Mouse (Mus musculus) thymus, adult 2 months (tissue): ENCODE results near the gene D430041D05Rik.

Source experiments
- CTCF ChIP-seq: fragments of 200-500 bp; IDR thresholded peaks from 2 replicates; pipeline ENCODE4 v1.5.1; 2012; ENCODE audit warnings: mild to moderate bottlenecking, control low read depth, low read length, moderate library complexity, borderline replicate concordance; ENCODE audit not compliant: control insufficient read depth, poor library complexity, insufficient read depth; ENCODE audit errors: extremely low read depth
- POLR2A ChIP-seq: fragments of 200-500 bp; IDR thresholded peaks from 2 replicates; pipeline ENCODE4 v1.6.1; 2012; ENCODE audit warnings: mild to moderate bottlenecking, low read length, control low read depth, moderate library complexity; ENCODE audit not compliant: control insufficient read depth, poor library complexity, insufficient read depth; ENCODE audit errors: extremely low read depth

- no peak for TF ChIP-seq POLR2A
- no peak for TF ChIP-seq CTCF
Observed at GRCm38 (mm10) chr2:104332707-104333106, 78.1 kb downstream of the D430041D05Rik start.
